Mouse (Mus musculus) heart, adult 8-10 months (tissue): Measurements from ENCODE around the gene Tanc2. TPM values are rescaled to one million over a fixed set of nuclear protein-coding genes. Genes with fewer than 3 reads are reported as not detected.

Source experiments
- DNase-seq: peaks from one replicate; pipeline ENCODE4 v3.0.0; 2022; ENCODE audit warnings: low spot score
- total RNA-seq, 4 experiments: library from RNA; stranded (reverse); gene quantifications; 2 replicates each; pipeline ENCODE4 v1.2.4; 2022

The Tanc2 gene
- total RNA-seq, 4 experiments from 2014 or later, result 10.3 to 15.8 (median 12.1) TPM

GRCm38 (mm10) chr11:105922769-105923663 is 333.2 kb downstream of the Tanc2 start:
- no peak for DNase-seq

- DNase-seq, result peak; percentile 75
These were observed 337.6 kb downstream of the Tanc2 start for GRCm38 (mm10) chr11:105927065-105928030.

- no peak for DNase-seq
These were observed 338.4 kb downstream of the Tanc2 start for GRCm38 (mm10) chr11:105928171-105928570.

GRCm38 (mm10) chr11:105931380-105931779 is 341.6 kb downstream of the Tanc2 start:
- no peak for DNase-seq

- DNase-seq, result no peak
These were observed 344.0 kb downstream of the Tanc2 start for GRCm38 (mm10) chr11:105933746-105934145.

GRCm38 (mm10) chr11:105934303-105934711 is 344.5 kb downstream of the Tanc2 start:
- peak; percentile 46 for DNase-seq

GRCm38 (mm10) chr11:105934816-105935215 is 345.0 kb downstream of the Tanc2 start:
- DNase-seq, result peak; percentile 63

GRCm38 (mm10) chr11:105935496-105935895 is 345.7 kb downstream of the Tanc2 start:
- DNase-seq, result no peak

GRCm38 (mm10) chr11:105936200-105936599 is 346.4 kb downstream of the Tanc2 start:
- peak; percentile 93 for DNase-seq

GRCm38 (mm10) chr11:105936974-105937373 is 347.2 kb downstream of the Tanc2 start:
- no peak for DNase-seq

- DNase-seq, result no peak
These were observed 349.0 kb downstream of the Tanc2 start for GRCm38 (mm10) chr11:105938771-105939170.

GRCm38 (mm10) chr11:105941973-105942372 is 352.2 kb downstream of the Tanc2 start:
- DNase-seq, result no peak

GRCm38 (mm10) chr11:105943133-105944102 is 353.6 kb downstream of the Tanc2 start:
- no peak for DNase-seq

GRCm38 (mm10) chr11:105944126-105944621 is 354.4 kb downstream of the Tanc2 start:
- DNase-seq, result peak; percentile 85

- peak; percentile 87 for DNase-seq
These were observed 355.2 kb downstream of the Tanc2 start for GRCm38 (mm10) chr11:105944770-105945672.

- DNase-seq, result no peak
These were observed 356.9 kb downstream of the Tanc2 start for GRCm38 (mm10) chr11:105946694-105947154.

- no peak for DNase-seq
These were observed 358.5 kb downstream of the Tanc2 start for GRCm38 (mm10) chr11:105948255-105948654.

GRCm38 (mm10) chr11:105950519-105950918 is 360.7 kb downstream of the Tanc2 start:
- DNase-seq, result no peak

GRCm38 (mm10) chr11:105951601-105952044 is 361.8 kb downstream of the Tanc2 start:
- no peak for DNase-seq
